Mouse (Mus musculus) C2C12 (cell line): Measurements from ENCODE around the gene Cdh4.

Experiments
- CEBPB ChIP-seq: IDR thresholded peaks from one replicate; pipeline ENCODE4 v1.6.1; 2011; ENCODE audit warnings: low read depth, mild to moderate bottlenecking, control low read depth, moderate library complexity
- CTCF ChIP-seq: IDR thresholded peaks from one replicate; pipeline ENCODE4 v1.5.1; 2011; ENCODE audit not compliant: control insufficient read depth, insufficient read depth, insufficient read length
- MAX ChIP-seq: IDR thresholded peaks from one replicate; pipeline ENCODE4 v1.6.1; 2011; ENCODE audit warnings: mild to moderate bottlenecking, control low read depth
- MYOG ChIP-seq: IDR thresholded peaks from one replicate; pipeline ENCODE4 v1.6.1; 2011; ENCODE audit not compliant: control insufficient read depth, insufficient read length; ENCODE audit errors: extremely low read depth
- USF1 ChIP-seq: IDR thresholded peaks from one replicate; pipeline ENCODE4 v1.6.1; 2011; ENCODE audit warnings: low read depth, mild to moderate bottlenecking, control low read depth, moderate library complexity

- TF ChIP-seq CTCF (no peak), MAX (no peak), USF1 (no peak), MYOG (no peak), CEBPB (no peak)
These were observed 27.5 kb upstream of the Cdh4 start for GRCm38 (mm10) chr2:179414704-179415103.
